Mouse (Mus musculus) brain, embryonic 14.5 days (tissue): Measurements from ENCODE around the gene Pla2g1b.

Experiments used
- CTCF ChIP-seq: fragments of 200-500 bp; IDR thresholded peaks from 2 replicates; pipeline ENCODE4 v1.5.1; 2012; ENCODE audit warnings: inconsistent platforms, mild to moderate bottlenecking, moderate library complexity, borderline replicate concordance; ENCODE audit not compliant: insufficient read depth, insufficient read length; ENCODE audit errors: extremely low read depth
- POLR2A ChIP-seq: fragments of 200-500 bp; IDR thresholded peaks from 2 replicates; pipeline ENCODE4 v1.6.1; 2012; ENCODE audit warnings: mild to moderate bottlenecking, inconsistent platforms, borderline replicate concordance; ENCODE audit not compliant: poor library complexity, insufficient read depth, insufficient read length, severe bottlenecking; ENCODE audit errors: extremely low read depth

DNA sequence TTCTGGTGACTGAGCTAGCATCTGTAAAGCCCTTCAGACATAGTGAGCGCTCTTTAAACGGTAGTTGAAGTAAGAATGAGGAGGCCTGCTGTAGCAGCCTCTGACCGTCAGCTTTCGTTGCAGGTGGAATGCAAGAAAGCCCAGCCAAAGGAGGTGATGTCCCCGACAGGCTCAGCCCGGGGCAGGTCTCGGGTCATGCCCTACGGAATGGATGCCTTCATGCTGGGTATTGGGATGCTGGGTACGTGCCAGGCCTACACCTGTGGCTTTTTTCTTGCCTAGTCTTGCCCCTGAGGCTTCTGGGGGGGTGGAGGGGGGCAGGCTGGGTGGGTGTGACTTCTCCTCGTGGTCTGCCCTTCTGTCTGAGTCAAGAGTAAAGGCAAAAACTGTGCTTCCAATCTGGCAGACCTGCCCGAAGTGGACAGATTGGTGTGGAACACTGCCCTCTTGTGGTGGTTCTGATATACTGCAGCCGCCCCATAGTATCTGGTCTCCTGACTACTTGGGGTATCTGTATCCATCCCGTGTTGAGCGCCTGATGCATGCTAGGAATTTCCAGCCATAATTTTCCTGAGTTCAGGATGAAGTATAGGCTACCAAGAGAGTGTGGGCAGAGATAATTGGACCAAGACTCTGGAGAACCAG is 24.7 kb upstream of the Pla2g1b start:
- TF ChIP-seq POLR2A (no peak), CTCF (peak; percentile 91)
